Mouse (Mus musculus): ENCODE data around the gene Gtf2i. TPM values are rescaled to one million over a fixed set of nuclear protein-coding genes. Genes with fewer than 3 reads are reported as not detected.

The Gtf2i gene
- total and polyA plus RNA-seq, 3 experiments, result 28.4 to 60.9 (median 42.2) TPM

- H3K4me2 ChIP-seq (ENCODE audit: insufficient read depth, low read depth, poor library complexity, severe bottlenecking), result peak overlapping the region; percentile 78; the same call in 1 of the 2 replicates
- no peaks in the 10 kb centered on the region for H3K9me3 ChIP-seq (replicated peaks; ENCODE audit: low read length)
- H3K27ac ChIP-seq (ENCODE audit: insufficient read depth, low read depth), result peak overlapping the region; percentile 72
- H3K79me2 ChIP-seq (replicated peaks; ENCODE audit: control insufficient read depth, extremely low read depth, insufficient read depth, poor library complexity, severe bottlenecking), result peaks cover 39% of the 10 kb centered on the region
- peaks cover 6 to 34% of the 10 kb centered on the region in 2 experiments; a peak in 3 of 4 replicates for H3K4me1 ChIP-seq (ENCODE audit: control insufficient read depth in 1 of 2, insufficient read depth in 2 of 2)
- DNase-seq (ENCODE audit: extremely low read depth), result peak; percentile 87
- TF ChIP-seq GABPA (IDR thresholded peaks at IDR 0.05; ENCODE audit: insufficient replicate concordance, low read depth, low read length) (no peak), E2F4 (IDR thresholded peaks at IDR 0.05; ENCODE audit: insufficient replicate concordance, low read depth, low read length) (no peak), TCF12 (IDR thresholded peaks at IDR 0.05; ENCODE audit: low read depth, low read length) (peak; percentile 68), JUN (IDR thresholded peaks at IDR 0.05; ENCODE audit: insufficient read depth, low read depth, low read length) (no peak), ZNF384 (IDR thresholded peaks at IDR 0.05; ENCODE audit: low read depth, low read length) (no peak; the same call in none of the 2 replicates), MAFK (IDR thresholded peaks at IDR 0.05; ENCODE audit: insufficient replicate concordance, low read length) (no peak), SIN3A (IDR thresholded peaks at IDR 0.05; ENCODE audit: low read length) (no peak; the same call in none of the 2 replicates), TBP (conservative IDR thresholded peaks at IDR 0.05; ENCODE audit: low read depth, low read length) (no peak), IRF4 (IDR thresholded peaks at IDR 0.05; ENCODE audit: low read depth, low read length) (peak; percentile 33; the same call in 1 of the 2 replicates), MEF2A (IDR thresholded peaks at IDR 0.05; ENCODE audit: borderline replicate concordance, low read depth, low read length) (peak; percentile 15; the same call in 1 of the 2 replicates), POLR2AphosphoS2 (IDR thresholded peaks at IDR 0.05; ENCODE audit: low read depth, low read length) (peak; percentile 56; the same call in 1 of the 2 replicates), MAX (IDR thresholded peaks at IDR 0.05; ENCODE audit: low read length) (no peak), MYC (IDR thresholded peaks at IDR 0.05; ENCODE audit: low read depth, low read length) (no peak), RCOR1 (conservative IDR thresholded peaks at IDR 0.05; ENCODE audit: low read depth, low read length) (0 out of 2 replicates have a peak, but pooled peaks have one; percentile 15), RAD21 (IDR thresholded peaks at IDR 0.05; ENCODE audit: low read depth, low read length) (no peak), ZMIZ1 (IDR thresholded peaks at IDR 0.05; ENCODE audit: low read depth, low read length) (peak; percentile 9; the same call in 1 of the 2 replicates), POLR2A (IDR thresholded peaks at IDR 0.05; ENCODE audit: low read depth, low read length) (peak; percentile 68), MAZ (IDR thresholded peaks at IDR 0.05; ENCODE audit: low read depth, low read length) (peak; percentile 83; the same call in 1 of the 2 replicates), HCFC1 (IDR thresholded peaks at IDR 0.05; ENCODE audit: low read depth, low read length) (peak; percentile 13; the same call in 1 of the 2 replicates), PAX5 (IDR thresholded peaks at IDR 0.05; ENCODE audit: low read length) (no peak), ZKSCAN1 (IDR thresholded peaks at IDR 0.05; ENCODE audit: borderline replicate concordance, low read depth, low read length) (no peak), EP300 (IDR thresholded peaks at IDR 0.05; ENCODE audit: low read length) (no peak), CHD2 (IDR thresholded peaks at IDR 0.05; ENCODE audit: low read length) (peak; percentile 73), CTCF (conservative IDR thresholded peaks at IDR 0.05 in 1 of 2, IDR thresholded peaks at IDR 0.05 in 1 of 2; ENCODE audit: low read depth in 2 of 2, low read length in 2 of 2) (no peak), ELF1 (IDR thresholded peaks at IDR 0.05; ENCODE audit: low read depth, low read length) (0 out of 2 replicates have a peak, but pooled peaks have one; percentile 7), JUND (conservative IDR thresholded peaks at IDR 0.05; ENCODE audit: low read depth, low read length) (no peak), ETS1 (conservative IDR thresholded peaks at IDR 0.05; ENCODE audit: low read depth, low read length) (no peak), UBTF (IDR thresholded peaks at IDR 0.05; ENCODE audit: low read depth, low read length) (no peak), SMC3 (IDR thresholded peaks at IDR 0.05; ENCODE audit: low read depth, low read length) (no peak), NRF1 (IDR thresholded peaks at IDR 0.05; ENCODE audit: low read depth, low read length) (0 out of 2 replicates have a peak, but pooled peaks have one; percentile 33), KAT2A (IDR thresholded peaks at IDR 0.05; ENCODE audit: insufficient replicate concordance, low read length) (no peak), USF1 (IDR thresholded peaks at IDR 0.05; ENCODE audit: low read depth, low read length) (no peak), ZC3H11A (IDR thresholded peaks at IDR 0.05; ENCODE audit: low read depth, low read length) (no peak), NELFE (IDR thresholded peaks at IDR 0.05; ENCODE audit: low read depth, low read length) (peak; percentile 51; the same call in 1 of the 2 replicates), MXI1 (IDR thresholded peaks at IDR 0.05; ENCODE audit: low read depth, low read length) (0 out of 2 replicates have a peak, but pooled peaks have one; percentile 8), BHLHE40 (IDR thresholded peaks at IDR 0.05; ENCODE audit: low read depth, low read length) (peak; percentile 47), USF2 (conservative IDR thresholded peaks at IDR 0.05; ENCODE audit: low read depth, low read length) (no peak), CHD1 (IDR thresholded peaks at IDR 0.05; ENCODE audit: low read depth, low read length) (no peak)
- H3K36me3 ChIP-seq (replicated peaks in 1 of 2; ENCODE audit: control insufficient read depth in 1 of 2, insufficient read depth in 1 of 2, low read length in 1 of 2), result peaks cover 6 to 27% of the 10 kb centered on the region in 2 experiments
- H3K27me3 ChIP-seq (replicated peaks), result peaks cover 2% of the 10 kb centered on the region
- H3K4me3 ChIP-seq (replicated peaks in 1 of 3; ENCODE audit: low read depth in 2 of 3, low read length in 2 of 3, poor library complexity in 1 of 3), result peak overlapping the region; percentile 78 to 81 (median 81)
- dilution Hi-C loops (cut with MboI; ENCODE audit: extremely low pct_ligation_motif_present, extremely low pct_unique_long_range_greater_than_20kb, low sequenced_read_pairs), result no loop called here
- H3K9ac ChIP-seq (ENCODE audit: insufficient read depth, low read depth), result peak overlapping the region; percentile 77
- in situ Hi-C loops (cut with MboI; ENCODE audit: low pct_ligation_motif_present, low pct_unique_long_range_greater_than_20kb, low sequenced_read_pairs), result no loop called here
Measured at GRCm38 (mm10) chr5:134313451-134314067, 1.0 kb downstream of the Gtf2i start.

Data from CH12.LX (cell line).